In the genomic region with DNA sequence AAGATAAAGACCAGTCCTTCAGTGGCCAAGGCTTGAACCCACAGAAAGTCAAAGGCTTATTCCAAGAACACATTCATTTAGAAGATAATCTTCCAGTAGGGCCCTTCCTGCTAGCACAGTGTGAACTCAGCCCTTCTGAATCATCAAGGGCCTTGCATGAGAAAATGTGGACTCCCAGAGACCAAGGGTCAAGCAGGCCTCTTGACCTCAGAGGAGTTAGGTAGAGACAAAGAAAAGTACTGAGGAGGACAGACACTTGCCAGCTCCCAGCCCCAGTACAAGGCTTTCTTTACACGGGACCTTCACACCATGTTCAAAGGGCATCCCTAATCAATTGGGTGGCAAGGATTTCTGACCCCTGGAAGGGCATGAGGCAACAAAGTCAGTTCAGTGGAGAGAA, we compare ENCODE assay signal across 18 mouse cellular contexts.
DNase-seq lines count a peak whose midpoint lies in the region; ATAC-seq and TF ChIP-seq lines count a peak whose summit lies in the region.
"Had no signal": no experiment of that assay in that cellular context is flagged by ENCODE, and none has a peak within 500 bp of the region (broad histone marks: within the 10 kb centered on the region; RNA-seq: fewer than 3 reads in every experiment).

No protein-coding gene starts in this region.

- H3K4me2 ChIP-seq in heart, postnatal 0 days (ENCODE audit: low read depth, low read length) = no peak overlapping the region
- no peak overlapping the region for H3K4me2 ChIP-seq in midbrain, embryonic 11.5 days
- H3K4me2 ChIP-seq in midbrain, embryonic 13.5 days (replicated peaks) = no peak overlapping the region
- H3K4me2 ChIP-seq in liver, embryonic 11.5 days = no peak overlapping the region
- H3K4me2 ChIP-seq: forebrain, embryonic 13.5 days; hindbrain, embryonic 15.5 days; lung, embryonic 15.5 days; neural tube, embryonic 13.5 days had no signal

- ATAC-seq in heart, postnatal 0 days (ENCODE audit: insufficient read depth, low read depth) = peak; percentile 69
- ATAC-seq in midbrain, embryonic 11.5 days (ENCODE audit: low FRiP score) = peak; percentile 11; the same call in 1 of the 2 replicates
- ATAC-seq in midbrain, embryonic 13.5 days = no peak
- ATAC-seq in liver, embryonic 11.5 days (replicated peaks; ENCODE audit: low FRiP score) = peak; percentile 43
- ATAC-seq: forebrain, embryonic 13.5 days had no signal

- H3K27me3 ChIP-seq in heart, postnatal 0 days (ENCODE audit: control insufficient read depth, insufficient read depth, low read length) = no peaks in the 10 kb centered on the region
- H3K27me3 ChIP-seq in midbrain, embryonic 11.5 days (ENCODE audit: control insufficient read depth, insufficient read depth, low read length) = no peaks in the 10 kb centered on the region
- no peaks in the 10 kb centered on the region for H3K27me3 ChIP-seq in midbrain, embryonic 13.5 days
- no peaks in the 10 kb centered on the region for H3K27me3 ChIP-seq in liver, embryonic 11.5 days (replicated peaks; ENCODE audit: control insufficient read depth, insufficient read depth, low read length)
- H3K27me3 ChIP-seq in small intestine, adult 2 months (ENCODE audit: control insufficient read depth, insufficient read depth, low read length) = no peaks in the 10 kb centered on the region
- H3K27me3 ChIP-seq: forebrain, embryonic 13.5 days; hindbrain, embryonic 15.5 days; lung, embryonic 15.5 days; neural tube, embryonic 13.5 days had no signal

- no peaks in the 10 kb centered on the region for H3K9me3 ChIP-seq in heart, postnatal 0 days (replicated peaks; ENCODE audit: control insufficient read depth, low read length)
- no peaks in the 10 kb centered on the region for H3K9me3 ChIP-seq in midbrain, embryonic 11.5 days (ENCODE audit: control insufficient read depth, low read length)
- H3K9me3 ChIP-seq in midbrain, embryonic 13.5 days = no peaks in the 10 kb centered on the region
- H3K9me3 ChIP-seq in liver, embryonic 11.5 days (ENCODE audit: control insufficient read depth, low read length) = no peaks in the 10 kb centered on the region
- H3K9me3 ChIP-seq: forebrain, embryonic 13.5 days; hindbrain, embryonic 15.5 days; lung, embryonic 15.5 days; neural tube, embryonic 13.5 days had no signal

- no peak overlapping the region for H3K4me3 ChIP-seq in heart, postnatal 0 days (ENCODE audit: low read depth, low read length)
- no peak overlapping the region for H3K4me3 ChIP-seq in midbrain, embryonic 11.5 days (ENCODE audit: low read depth, low read length)
- H3K4me3 ChIP-seq in midbrain, embryonic 13.5 days (replicated peaks) = no peak overlapping the region
- no peak overlapping the region for H3K4me3 ChIP-seq in liver, embryonic 11.5 days (ENCODE audit: low read depth, low read length)
- no peak overlapping the region for H3K4me3 ChIP-seq in small intestine, adult 2 months (ENCODE audit: low read depth, low read length)
- H3K4me3 ChIP-seq: forebrain, embryonic 13.5 days; hindbrain, embryonic 15.5 days; lung, embryonic 15.5 days; neural tube, embryonic 13.5 days had no signal

- no peak for TF ChIP-seq EP300 in heart, postnatal 0 days (IDR thresholded peaks at IDR 0.05; ENCODE audit: low read depth)

- 26% methylated on average over 1 of the region's 1 CpGs for WGBS in heart, postnatal 0 days
- 8% methylated on average over 1 of the region's 1 CpGs for WGBS in midbrain, embryonic 11.5 days
- WGBS in midbrain, embryonic 13.5 days = 16% methylated on average over 1 of the region's 1 CpGs
- WGBS in liver, embryonic 11.5 days = 53% methylated on average over 1 of the region's 1 CpGs
- WGBS in small intestine, adult 2 months = 11% methylated on average over 1 of the region's 1 CpGs

- no peak for TF ChIP-seq POLR2A in small intestine, adult 2 months (IDR thresholded peaks at IDR 0.05; ENCODE audit: low read depth, low read length)

- H3K27ac ChIP-seq in heart, postnatal 0 days (ENCODE audit: low read depth) = no peak overlapping the region
- no peak overlapping the region for H3K27ac ChIP-seq in midbrain, embryonic 11.5 days (ENCODE audit: low read depth, low read length)
- H3K27ac ChIP-seq in midbrain, embryonic 13.5 days = no peak overlapping the region
- no peak overlapping the region for H3K27ac ChIP-seq in liver, embryonic 11.5 days (ENCODE audit: low read depth, low read length)
- H3K27ac ChIP-seq in small intestine, adult 2 months (ENCODE audit: insufficient read depth, low read depth, low read length) = peak overlapping the region; percentile 90
- H3K27ac ChIP-seq: forebrain, embryonic 13.5 days; hindbrain, embryonic 15.5 days; lung, embryonic 15.5 days; neural tube, embryonic 13.5 days had no signal

- H3K4me1 ChIP-seq in heart, postnatal 0 days (ENCODE audit: control insufficient read depth, insufficient read depth) = no peaks in the 10 kb centered on the region
- H3K4me1 ChIP-seq in midbrain, embryonic 11.5 days (ENCODE audit: control insufficient read depth, insufficient read depth, low read length) = no peaks in the 10 kb centered on the region
- H3K4me1 ChIP-seq in midbrain, embryonic 13.5 days (replicated peaks) = no peaks in the 10 kb centered on the region
- H3K4me1 ChIP-seq in liver, embryonic 11.5 days (replicated peaks; ENCODE audit: control insufficient read depth, insufficient read depth, low read length) = no peaks in the 10 kb centered on the region; the same call in none of the 2 replicates
- H3K4me1 ChIP-seq in small intestine, adult 2 months (ENCODE audit: control insufficient read depth, insufficient read depth, insufficient read length, low read length) = peaks cover 30% of the 10 kb centered on the region
- H3K4me1 ChIP-seq: forebrain, embryonic 13.5 days; hindbrain, embryonic 15.5 days; lung, embryonic 15.5 days; neural tube, embryonic 13.5 days had no signal

- peaks cover 20% of the 10 kb centered on the region; the same call in 1 of the 2 replicates for H3K36me3 ChIP-seq in heart, postnatal 0 days (replicated peaks; ENCODE audit: control insufficient read depth, insufficient read depth, low read length)
- H3K36me3 ChIP-seq in midbrain, embryonic 11.5 days (ENCODE audit: control insufficient read depth, insufficient read depth, low read length) = peaks cover 21% of the 10 kb centered on the region
- peaks cover 76% of the 10 kb centered on the region for H3K36me3 ChIP-seq in midbrain, embryonic 13.5 days
- H3K36me3 ChIP-seq in liver, embryonic 11.5 days (ENCODE audit: control insufficient read depth, insufficient read depth, low read length) = peaks cover 11% of the 10 kb centered on the region
- peaks cover 28% of the 10 kb centered on the region for H3K36me3 ChIP-seq in small intestine, adult 2 months (ENCODE audit: control insufficient read depth, insufficient read depth, low read length)

- no peak overlapping the region for H3K9ac ChIP-seq in heart, postnatal 0 days (replicated peaks; ENCODE audit: low read depth, low read length)
- H3K9ac ChIP-seq in midbrain, embryonic 11.5 days (ENCODE audit: low read length) = no peak overlapping the region
- H3K9ac ChIP-seq in midbrain, embryonic 13.5 days (replicated peaks) = no peak overlapping the region
- no peak overlapping the region for H3K9ac ChIP-seq in liver, embryonic 11.5 days (ENCODE audit: low read depth, low read length)
- H3K9ac ChIP-seq: forebrain, embryonic 13.5 days; hindbrain, embryonic 15.5 days; lung, embryonic 15.5 days; neural tube, embryonic 13.5 days had no signal

- no peak for TF ChIP-seq CTCF in heart, postnatal 0 days (IDR thresholded peaks at IDR 0.05; ENCODE audit: low read depth)
- TF ChIP-seq CTCF in small intestine, adult 2 months (IDR thresholded peaks at IDR 0.05; ENCODE audit: extremely low read depth, insufficient read length, insufficient replicate concordance, low read depth, low read length) = no peak

- DNase-seq in heart, postnatal 0 days (ENCODE audit: low spot score) = peak; percentile 15
- no peak for DNase-seq in heart, postnatal 14 days
- DNase-seq in midbrain, embryonic 11.5 days (ENCODE audit: low spot score, missing footprints) = no peak
- DNase-seq in liver, embryonic 11.5 days (ENCODE audit: low spot score) = no peak
- DNase-seq in right cerebral cortex, postnatal 36 days (ENCODE audit: low spot score in 2 of 2) = no peak
- no peak for DNase-seq in gastrocnemius, postnatal 10 days
- DNase-seq: adrenal gland, adult 2 months; cerebellum, adult 18-20 months; kidney, adult 2 months; kidney, postnatal 36 days; right cerebral cortex, postnatal 4 days; thymus, adult 18-20 months had no signal

- intact Hi-C loops in heart, postnatal 14 days (cut with DNase I) = no loop called here
